Mouse (Mus musculus) heart, adult 2 months (tissue): ENCODE data around the gene Aasdh. TPM values are rescaled to one million over a fixed set of nuclear protein-coding genes. Genes with fewer than 3 reads are reported as not detected.

Source experiments
- DNase-seq, 2 experiments: peaks; one replicate each; pipeline ENCODE4 v3.0.0; 2021
- H3K27ac ChIP-seq: fragments of 200-600 bp; 2 replicates; pipeline ENCODE4 v1.8.1; 2022
- H3K27me3 ChIP-seq: fragments of 200-500 bp; 2 replicates; pipeline ENCODE4 v1.6.1; 2012; ENCODE audit warnings: mild to moderate bottlenecking, low read length, inconsistent platforms, mixed read lengths; ENCODE audit not compliant: control insufficient read depth, insufficient read depth
- H3K36me3 ChIP-seq: fragments of 200-500 bp; 2 replicates; pipeline ENCODE4 v1.6.1; 2012; ENCODE audit warnings: low read length, inconsistent platforms; ENCODE audit not compliant: control insufficient read depth, insufficient read depth
- H3K4me1 ChIP-seq: fragments of 200-500 bp; 2 replicates; pipeline ENCODE4 v1.6.1; 2011; ENCODE audit warnings: low read length; ENCODE audit not compliant: control insufficient read depth, insufficient read depth
- H3K4me3 ChIP-seq: fragments of 200-600 bp; 2 replicates; pipeline ENCODE4 v1.8.1; 2022
- H3K79me2 ChIP-seq: fragments of 200-500 bp; replicated peaks from 2 replicates; pipeline ENCODE4 v1.6.1; 2012; ENCODE audit warnings: mild to moderate bottlenecking, inconsistent platforms, low read length, moderate library complexity, mixed read lengths; ENCODE audit not compliant: control insufficient read depth, insufficient read depth
- H3K9ac ChIP-seq: fragments of 200-500 bp; 2 replicates; pipeline ENCODE4 v1.6.1; 2012; ENCODE audit warnings: low read depth, mild to moderate bottlenecking, control low read depth, inconsistent platforms, low read length, mixed read lengths
- CTCF ChIP-seq: fragments of 200-600 bp; IDR thresholded peaks from 2 replicates; pipeline ENCODE4 v1.8.1; 2022; ENCODE audit warnings: antibody characterized with exemption, mild to moderate bottlenecking, moderate library complexity
- EP300 ChIP-seq: fragments of 200-500 bp; IDR thresholded peaks from 2 replicates; pipeline ENCODE4 v1.6.1; 2011; ENCODE audit warnings: low read depth, low read length, control low read depth; ENCODE audit not compliant: insufficient read depth
- POLR2A ChIP-seq: fragments of 200-500 bp; IDR thresholded peaks from 2 replicates; pipeline ENCODE4 v1.6.1; 2011; ENCODE audit warnings: mild to moderate bottlenecking, low read depth, low read length, control low read depth; ENCODE audit not compliant: insufficient read depth
- WGBS: fragments of 180-500 bp; shearing (Covaris S2); methylation state at CpG from one replicate; pipeline ENCODE4 v1.1.7; 2018; 5-methylcytosine and 5-hydroxymethylcytosine counted together
- intact Hi-C: fragments of 180-260 bp; cut with DNase I; formaldehyde crosslinking; loops from one replicate; pipeline ENCODE4 v1.15.1; 2025
- polyA plus RNA-seq: library from polyadenylated mRNA; depleted of rRNA; stranded (reverse); fragments of >200 nt; gene quantifications from 2 replicates; pipeline ENCODE4 v1.2.3, GENCODE M21; 2012
- total RNA-seq, 2 experiments: library from RNA; stranded (reverse); gene quantifications; 2 replicates each; pipeline ENCODE4 v1.2.3; 2021

Gene Aasdh
- total and polyA plus RNA-seq, 3 experiments: 12.7 to 19.9 (median 16.2) TPM

DNA sequence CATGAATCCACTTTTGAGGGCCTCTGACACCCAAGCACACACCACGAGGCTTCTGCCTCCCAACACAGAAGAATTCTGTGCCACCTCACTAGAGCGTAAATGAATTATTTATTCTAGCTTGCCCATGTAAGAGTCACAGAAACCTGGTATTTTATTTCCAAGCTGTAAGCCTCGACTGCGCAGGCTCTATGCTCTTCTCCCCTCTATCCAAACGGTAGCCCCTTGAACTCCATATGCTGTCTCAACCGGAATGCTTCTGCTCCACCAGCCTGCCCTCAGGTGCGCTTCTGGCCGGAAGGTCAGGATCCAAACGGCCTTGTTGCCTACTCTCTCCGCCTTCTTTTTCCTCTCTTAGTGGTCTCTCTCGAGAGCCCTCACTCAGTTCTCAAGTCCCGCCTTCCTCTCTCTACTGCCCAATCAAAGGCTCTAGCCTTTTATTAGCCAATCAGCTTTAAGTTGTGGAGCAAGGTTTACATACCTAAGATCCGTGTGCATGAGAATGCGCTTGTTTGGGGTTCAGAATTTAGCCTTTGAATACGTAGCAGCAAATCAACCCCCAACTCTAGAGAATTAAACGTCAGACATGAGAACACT, 36.5 kb downstream of the Aasdh start:
- TF ChIP-seq CTCF: no peak
- no peak for TF ChIP-seq EP300
- no peak for TF ChIP-seq POLR2A
- no peak overlapping the region for H3K9ac ChIP-seq
- no peaks in the 10 kb centered on the region for H3K79me2 ChIP-seq
- intact Hi-C loops: no loop called here
- 41% methylated on average over 16 of the region's 16 CpGs for WGBS
- H3K4me3 ChIP-seq: peak overlapping the region; percentile 28; the same call in 1 of the 2 replicates
- H3K27ac ChIP-seq: no peak overlapping the region
- no peak for DNase-seq
- H3K27me3 ChIP-seq: no peaks in the 10 kb centered on the region
- H3K4me1 ChIP-seq: no peaks in the 10 kb centered on the region
- no peaks in the 10 kb centered on the region for H3K36me3 ChIP-seq

DNA sequence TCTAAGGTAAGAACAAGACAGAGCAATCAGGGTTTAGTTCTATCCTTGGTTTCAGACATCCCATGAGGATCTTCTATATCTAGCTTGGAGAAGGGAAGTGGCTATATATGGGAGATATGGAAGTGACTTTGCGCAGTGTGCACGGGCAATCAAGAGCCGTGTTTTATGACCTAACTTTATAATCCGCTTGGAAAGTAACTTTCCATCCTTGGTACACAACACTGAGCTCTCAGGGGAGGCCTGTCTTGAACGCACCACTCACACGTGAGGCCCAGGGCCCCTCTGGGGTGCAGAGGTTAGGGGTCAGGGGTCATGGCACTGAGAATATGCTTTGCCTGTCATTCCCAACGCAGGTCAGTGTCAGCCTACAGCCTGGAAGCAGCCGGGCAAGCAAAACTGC, 38.5 kb downstream of the Aasdh start:
- TF ChIP-seq CTCF: no peak
- TF ChIP-seq POLR2A: no peak
- no peak for TF ChIP-seq EP300
- H3K9ac ChIP-seq: no peak overlapping the region
- no peak overlapping the region for H3K4me3 ChIP-seq
- no peaks in the 10 kb centered on the region for H3K79me2 ChIP-seq
- intact Hi-C loops: no loop called here
- H3K36me3 ChIP-seq: no peaks in the 10 kb centered on the region
- 73% methylated on average over 8 of the region's 8 CpGs for WGBS
- H3K27me3 ChIP-seq: no peaks in the 10 kb centered on the region
- DNase-seq: no peak
- no peak overlapping the region for H3K27ac ChIP-seq
- H3K4me1 ChIP-seq: no peaks in the 10 kb centered on the region

DNA sequence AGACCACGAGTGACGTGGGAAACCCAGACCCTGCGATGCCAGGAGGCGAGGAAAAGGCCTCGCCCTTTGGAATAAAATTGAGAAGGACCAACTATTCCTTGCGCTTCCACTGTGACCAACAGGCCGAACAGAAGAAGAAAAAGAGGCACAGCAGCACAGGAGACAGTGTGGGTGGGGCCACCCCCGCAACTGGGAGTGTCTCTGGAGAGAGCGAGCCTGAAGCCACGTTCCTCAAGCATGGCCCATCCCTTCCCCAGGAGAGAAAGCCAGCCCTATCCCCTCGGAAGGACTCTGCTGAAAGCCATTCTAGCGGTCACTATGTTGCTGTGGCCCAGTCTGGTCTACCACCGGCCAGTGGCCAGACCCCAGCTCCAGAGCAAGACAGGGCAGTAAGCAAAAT, 46.9 kb downstream of the Aasdh start:
- no peaks in the 10 kb centered on the region for H3K36me3 ChIP-seq
- DNase-seq: no peak
- TF ChIP-seq EP300 (no peak), CTCF (no peak), POLR2A (no peak)
- H3K27ac ChIP-seq: no peak overlapping the region
- no peak overlapping the region for H3K9ac ChIP-seq
- WGBS: 44% methylated on average over 13 of the region's 13 CpGs
- H3K4me1 ChIP-seq: no peaks in the 10 kb centered on the region; the same call in 1 of the 2 replicates
- H3K27me3 ChIP-seq: peaks cover 20% of the 10 kb centered on the region
- no peak overlapping the region for H3K4me3 ChIP-seq
- H3K79me2 ChIP-seq: no peaks in the 10 kb centered on the region
- intact Hi-C loops: no loop called here

DNA sequence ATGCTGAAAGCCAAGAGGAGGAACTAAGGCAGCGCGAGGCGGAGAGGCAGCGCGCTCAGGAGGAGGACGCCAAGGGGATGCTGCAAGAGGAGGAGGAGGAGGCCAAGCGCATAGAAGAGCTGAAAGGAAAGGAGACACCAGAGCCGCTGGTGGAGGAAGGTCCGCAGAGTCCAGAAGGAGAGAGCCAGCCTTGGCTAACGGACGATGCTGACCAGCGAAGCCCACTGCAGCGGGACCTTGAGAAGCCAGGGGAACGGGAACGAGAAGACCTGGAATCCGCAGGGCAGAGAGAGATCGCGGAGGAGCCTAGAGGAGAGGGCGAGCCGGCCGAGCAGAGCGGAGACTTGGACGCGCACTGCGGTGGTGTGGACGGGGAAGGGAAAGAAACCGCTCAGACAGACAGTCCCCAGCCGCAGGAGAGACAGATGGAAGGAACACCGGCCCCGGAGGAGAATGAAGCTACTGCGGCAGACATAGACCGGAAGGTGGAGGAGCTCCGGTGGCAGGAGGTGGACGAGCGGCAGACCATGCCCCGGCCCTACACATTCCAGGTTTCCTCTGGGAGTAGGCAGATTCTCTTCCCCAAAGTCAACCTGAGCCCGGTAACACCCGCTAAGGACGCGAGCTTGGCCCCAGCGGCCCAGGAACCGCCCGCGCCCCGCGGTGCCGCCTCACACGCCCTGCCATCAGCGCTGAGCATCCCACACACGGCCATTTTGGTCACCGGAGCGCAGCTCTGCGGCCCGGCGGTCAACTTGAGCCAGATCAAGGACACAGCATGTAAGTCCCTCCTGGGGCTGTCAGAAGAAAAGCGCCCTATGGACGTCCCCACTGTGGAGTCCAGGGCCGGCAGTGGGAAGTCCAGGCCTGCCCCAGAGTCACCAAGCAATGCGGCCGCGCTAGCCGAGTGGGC, 48.0 kb downstream of the Aasdh start:
- WGBS: 5% methylated on average over 62 of the region's 62 CpGs
- Histone ChIP-seq H3K27me3 (peaks cover 20% of the 10 kb centered on the region), H3K36me3 (no peaks in the 10 kb centered on the region), H3K79me2 (no peaks in the 10 kb centered on the region), H3K4me1 (no peaks in the 10 kb centered on the region; the same call in 1 of the 2 replicates), H3K9ac (no peak overlapping the region), H3K4me3 (peak overlapping the region; percentile 43), H3K27ac (no peak overlapping the region)
- TF ChIP-seq EP300: no peak
- no peak for TF ChIP-seq POLR2A
- no peak for TF ChIP-seq CTCF
- intact Hi-C loops: no loop called here
- DNase-seq: no peak

DNA sequence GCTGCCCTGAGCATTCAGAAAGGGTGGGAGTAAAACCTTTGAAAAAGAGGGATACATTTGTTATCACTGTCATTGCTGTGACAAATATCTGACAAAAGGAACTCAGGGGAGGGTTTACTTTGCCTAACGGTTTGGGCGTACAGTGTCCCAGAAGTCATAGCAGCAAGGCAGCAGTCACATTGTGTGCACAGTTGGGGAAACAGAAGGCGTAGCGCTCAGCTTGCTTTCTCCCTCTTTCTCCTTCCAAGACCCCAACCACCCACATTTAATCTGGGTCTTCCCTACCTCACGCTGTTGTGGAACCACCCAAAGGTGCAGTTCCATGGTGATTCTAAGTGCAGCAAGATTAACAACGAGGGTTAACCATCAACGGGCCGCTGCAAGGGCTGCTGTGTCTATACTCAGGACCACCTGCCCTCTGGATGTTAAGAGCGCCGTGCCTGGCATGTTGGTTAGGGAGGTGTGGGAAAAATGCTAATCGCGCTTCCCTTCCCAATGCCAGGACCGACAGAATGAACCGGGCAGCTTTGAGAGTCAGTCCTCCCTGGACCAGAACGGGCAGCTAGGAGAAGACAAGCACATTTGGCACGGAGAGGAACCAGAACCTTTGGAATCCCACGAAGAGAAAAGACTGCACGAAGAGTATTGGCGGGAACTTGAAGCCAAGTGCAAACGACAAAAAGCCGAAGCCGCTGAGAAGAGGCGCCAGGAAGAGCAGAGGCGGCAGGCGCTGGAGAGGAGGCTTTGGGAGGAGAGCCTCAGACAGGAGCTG, 49.3 kb downstream of the Aasdh start:
- H3K36me3 ChIP-seq: no peaks in the 10 kb centered on the region
- DNase-seq: no peak
- TF ChIP-seq EP300 (no peak), CTCF (no peak), POLR2A (no peak)
- H3K79me2 ChIP-seq: no peaks in the 10 kb centered on the region
- intact Hi-C loops: no loop called here
- peaks cover 20% of the 10 kb centered on the region for H3K27me3 ChIP-seq
- H3K4me3 ChIP-seq: no peak overlapping the region
- H3K4me1 ChIP-seq: no peaks in the 10 kb centered on the region; the same call in 1 of the 2 replicates
- WGBS: 22% methylated on average over 25 of the region's 25 CpGs
- no peak overlapping the region for H3K9ac ChIP-seq
- no peak overlapping the region for H3K27ac ChIP-seq
